Mouse (Mus musculus) spleen, postnatal 14 days (tissue): Measurements from ENCODE around the gene Bahcc1.

Experiments used
- DNase-seq, 2 experiments: peaks; one replicate each; pipeline ENCODE4 v3.0.0; 2021 to 2022; ENCODE audit warnings: low spot score in 2 of 2

Bahcc1 gene

GRCm38 (mm10) chr11:120206669-120207090 lies 26.1 kb upstream of the Bahcc1 start:
- no peak for DNase-seq

GRCm38 (mm10) chr11:120208848-120209247 lies 23.9 kb upstream of the Bahcc1 start:
- DNase-seq: no peak

GRCm38 (mm10) chr11:120209462-120209861 lies 23.3 kb upstream of the Bahcc1 start:
- DNase-seq: no peak

- no peak for DNase-seq
Measured at GRCm38 (mm10) chr11:120215726-120216241, 17.0 kb upstream of the Bahcc1 start.

GRCm38 (mm10) chr11:120216540-120217324 lies 16.0 kb upstream of the Bahcc1 start:
- DNase-seq: no peak

GRCm38 (mm10) chr11:120218176-120218856 lies 14.4 kb upstream of the Bahcc1 start:
- DNase-seq: no peak

GRCm38 (mm10) chr11:120218946-120219345 lies 13.8 kb upstream of the Bahcc1 start:
- no peak for DNase-seq

GRCm38 (mm10) chr11:120219916-120220522 lies 12.7 kb upstream of the Bahcc1 start:
- DNase-seq: no peak

- no peak for DNase-seq
Measured at GRCm38 (mm10) chr11:120220963-120221827, 11.6 kb upstream of the Bahcc1 start.

GRCm38 (mm10) chr11:120222425-120223104 lies 10.2 kb upstream of the Bahcc1 start:
- no peak for DNase-seq

GRCm38 (mm10) chr11:120223586-120224487 lies 8.9 kb upstream of the Bahcc1 start:
- no peak for DNase-seq

GRCm38 (mm10) chr11:120224488-120225255 lies 8.1 kb upstream of the Bahcc1 start:
- no peak for DNase-seq

- no peak for DNase-seq
Measured at GRCm38 (mm10) chr11:120225256-120226195, 7.2 kb upstream of the Bahcc1 start.

GRCm38 (mm10) chr11:120226421-120227280 lies 6.1 kb upstream of the Bahcc1 start:
- no peak for DNase-seq

GRCm38 (mm10) chr11:120227571-120228051 lies 5.1 kb upstream of the Bahcc1 start:
- DNase-seq: no peak

GRCm38 (mm10) chr11:120228116-120228890 lies 4.4 kb upstream of the Bahcc1 start:
- DNase-seq: no peak
